Mouse (Mus musculus) kidney, embryonic 16.5 days (tissue): ENCODE data around the gene Disp1. TPM values are rescaled to one million over a fixed set of nuclear protein-coding genes. Genes with fewer than 3 reads are reported as not detected.
A peak's percentile ranks its signal among the peaks of the same experiment; 100 is the strongest.

Experiments
- ATAC-seq: fragments of 200-750 bp; cut with Nextera tagmentation; 2 replicates; pipeline ENCODE4 v1.8.0; 2017; ENCODE audit warnings: moderate TSS enrichment; ENCODE audit not compliant: low FRiP score, low TSS enrichment
- H3K27ac ChIP-seq: fragments of 300-500 bp; sonication (generic); 2 replicates; pipeline ENCODE4 v1.5.1; 2014; ENCODE audit warnings: low read length
- H3K27me3 ChIP-seq: fragments of 300-500 bp; sonication (generic); 2 replicates; pipeline ENCODE4 v1.6.1; 2014; ENCODE audit warnings: low read length, control low read depth, mixed read lengths; ENCODE audit not compliant: insufficient read depth
- H3K36me3 ChIP-seq: fragments of 300-500 bp; sonication (generic); 2 replicates; pipeline ENCODE4 v1.6.1; 2014; ENCODE audit warnings: low read length, control low read depth, mixed read lengths; ENCODE audit not compliant: insufficient read depth
- H3K4me1 ChIP-seq: fragments of 300-500 bp; sonication (generic); 2 replicates; pipeline ENCODE4 v1.6.1; 2014; ENCODE audit warnings: low read length, control low read depth, mixed read lengths; ENCODE audit not compliant: insufficient read depth
- H3K4me2 ChIP-seq: fragments of 300-500 bp; sonication (generic); replicated peaks from 2 replicates; pipeline ENCODE4 v1.6.1; 2014; ENCODE audit warnings: low read depth, low read length
- H3K4me3 ChIP-seq: fragments of 300-500 bp; sonication (generic); 2 replicates; pipeline ENCODE4 v1.5.1; 2014; ENCODE audit warnings: mild to moderate bottlenecking, low read length
- H3K9ac ChIP-seq: fragments of 300-500 bp; sonication (generic); replicated peaks from 2 replicates; pipeline ENCODE4 v1.6.1; 2014; ENCODE audit warnings: low read length
- H3K9me3 ChIP-seq: fragments of 300-500 bp; sonication (generic); 2 replicates; pipeline ENCODE4 v1.6.1; 2016; ENCODE audit warnings: low read length, control low read depth
- WGBS: fragments of 180-500 bp; shearing (Covaris S2); extraction: QIAGEN DNeasy Blood & Tissue Kit; methylation state at CpG from one replicate; pipeline ENCODE4 v1.1.7; 2014; 5-methylcytosine and 5-hydroxymethylcytosine counted together
- polyA plus RNA-seq: library from polyadenylated mRNA; unstranded; fragments of >200 nt; fragmentation: Nextera tagmentation; extraction: Ambion mirVana; gene quantifications from 2 replicates; pipeline ENCODE4 v1.2.1, GENCODE M21; 2015

Gene Disp1
- 12.8 and 15.9 TPM in 2 replicates for polyA plus RNA-seq

GRCm38 (mm10) chr1:183220796-183221718, at the start of gene Disp1:
Gene Disp1, minus strand, starts transcription at chr1:183221522.
- Histone ChIP-seq H3K9ac (peak within 1 kb of the TSS; percentile 96), H3K4me3 (peak within 1 kb of the TSS; percentile 87), H3K4me2 (peak within 1 kb of the TSS; percentile 64), H3K27me3 (no peaks in the 10 kb centered on the region), H3K27ac (peak within 1 kb of the TSS; percentile 79), H3K36me3 (no peaks in the 10 kb centered on the region), H3K9me3 (no peaks in the 10 kb centered on the region), H3K4me1 (peaks cover 9% of the 10 kb centered on the region)
- ATAC-seq = peak; percentile 93
- WGBS = 2% methylated on average over 55 of the region's 56 CpGs

- 66% methylated on average over 6 of the region's 6 CpGs for whole genome bisulfite sequencing
- Histone ChIP-seq H3K9me3 (no peaks in the 10 kb centered on the region), H3K4me2 (no peak overlapping the region), H3K4me1 (no peaks in the 10 kb centered on the region), H3K27ac (no peak overlapping the region), H3K9ac (no peak overlapping the region), H3K27me3 (no peaks in the 10 kb centered on the region), H3K36me3 (no peaks in the 10 kb centered on the region), H3K4me3 (no peak overlapping the region)
- ATAC-seq = no peak
These were observed 46.3 kb upstream of the Disp1 start for GRCm38 (mm10) chr1:183267666-183268065.

- Histone ChIP-seq H3K4me1 (no peaks in the 10 kb centered on the region), H3K9ac (no peak overlapping the region), H3K27me3 (no peaks in the 10 kb centered on the region), H3K27ac (no peak overlapping the region), H3K4me3 (no peak overlapping the region), H3K4me2 (no peak overlapping the region), H3K9me3 (no peaks in the 10 kb centered on the region), H3K36me3 (no peaks in the 10 kb centered on the region)
- ATAC-seq = no peak
- WGBS = 56% methylated on average over 14 of the region's 14 CpGs
These were observed 44.7 kb upstream of the Disp1 start for GRCm38 (mm10) chr1:183265921-183266467.

GRCm38 (mm10) chr1:183264145-183265008, 43.1 kb upstream of the Disp1 start:
- no peak overlapping the region for H3K9ac ChIP-seq
- no peak for ATAC-seq
- WGBS = 78% methylated on average over 13 of the region's 13 CpGs
- no peaks in the 10 kb centered on the region for H3K27me3 ChIP-seq
- no peaks in the 10 kb centered on the region for H3K4me1 ChIP-seq
- no peaks in the 10 kb centered on the region for H3K36me3 ChIP-seq
- no peak overlapping the region for H3K4me2 ChIP-seq
- no peak overlapping the region for H3K4me3 ChIP-seq
- H3K9me3 ChIP-seq = no peaks in the 10 kb centered on the region
- no peak overlapping the region for H3K27ac ChIP-seq

GRCm38 (mm10) chr1:183252574-183252973, 31.3 kb upstream of the Disp1 start:
- 58% methylated on average over 10 of the region's 10 CpGs for WGBS
- H3K4me2 ChIP-seq = no peak overlapping the region
- no peaks in the 10 kb centered on the region for H3K9me3 ChIP-seq
- H3K27ac ChIP-seq = no peak overlapping the region
- 0 out of 2 replicates have a peak, but pooled peaks cover 3% of the 10 kb centered on the region for H3K27me3 ChIP-seq
- H3K9ac ChIP-seq = no peak overlapping the region
- no peaks in the 10 kb centered on the region for H3K36me3 ChIP-seq
- no peaks in the 10 kb centered on the region for H3K4me1 ChIP-seq
- no peak overlapping the region for H3K4me3 ChIP-seq
- no peak for ATAC-seq

GRCm38 (mm10) chr1:183251818-183252217, 30.5 kb upstream of the Disp1 start:
- H3K9me3 ChIP-seq = no peaks in the 10 kb centered on the region
- ATAC-seq = no peak
- H3K4me3 ChIP-seq = no peak overlapping the region
- no peaks in the 10 kb centered on the region for H3K4me1 ChIP-seq
- no peak overlapping the region for H3K27ac ChIP-seq
- H3K4me2 ChIP-seq = no peak overlapping the region
- no peaks in the 10 kb centered on the region for H3K36me3 ChIP-seq
- H3K27me3 ChIP-seq = 0 out of 2 replicates have a peak, but pooled peaks cover 3% of the 10 kb centered on the region
- WGBS = 68% methylated on average over 2 of the region's 2 CpGs
- H3K9ac ChIP-seq = no peak overlapping the region

- no peaks in the 10 kb centered on the region for H3K36me3 ChIP-seq
- no peak overlapping the region for H3K4me2 ChIP-seq
- H3K4me3 ChIP-seq = no peak overlapping the region
- no peaks in the 10 kb centered on the region for H3K9me3 ChIP-seq
- no peaks in the 10 kb centered on the region for H3K4me1 ChIP-seq
- no peak for ATAC-seq
- no peak overlapping the region for H3K27ac ChIP-seq
- H3K9ac ChIP-seq = no peak overlapping the region
- WGBS = 72% methylated on average over 4 of the region's 4 CpGs
- 0 out of 2 replicates have a peak, but pooled peaks cover 3% of the 10 kb centered on the region for H3K27me3 ChIP-seq
These were observed 29.3 kb upstream of the Disp1 start for GRCm38 (mm10) chr1:183250612-183251011.

GRCm38 (mm10) chr1:183248144-183248543, 26.8 kb upstream of the Disp1 start:
- Histone ChIP-seq H3K9ac (no peak overlapping the region), H3K27ac (no peak overlapping the region), H3K27me3 (0 out of 2 replicates have a peak, but pooled peaks cover 3% of the 10 kb centered on the region), H3K4me1 (no peaks in the 10 kb centered on the region), H3K9me3 (no peaks in the 10 kb centered on the region), H3K4me3 (no peak overlapping the region), H3K4me2 (no peak overlapping the region), H3K36me3 (no peaks in the 10 kb centered on the region)
- WGBS = 50% methylated on average over 1 of the region's 1 CpGs
- no peak for ATAC-seq

GRCm38 (mm10) chr1:183243293-183243692, 22.0 kb upstream of the Disp1 start:
- 74% methylated on average over 7 of the region's 7 CpGs for WGBS
- H3K36me3 ChIP-seq = no peaks in the 10 kb centered on the region
- H3K4me1 ChIP-seq = no peaks in the 10 kb centered on the region
- no peaks in the 10 kb centered on the region for H3K9me3 ChIP-seq
- ATAC-seq = no peak
- H3K9ac ChIP-seq = no peak overlapping the region
- H3K27me3 ChIP-seq = no peaks in the 10 kb centered on the region
- no peak overlapping the region for H3K4me2 ChIP-seq
- H3K4me3 ChIP-seq = no peak overlapping the region
- H3K27ac ChIP-seq = no peak overlapping the region
